11 mouse cellular contexts compared by ENCODE assay signal in genomic region chr4:49585524-49586101, GRCm38 (mm10). TPM values are rescaled to one million over a fixed set of nuclear protein-coding genes. Genes with fewer than 3 reads are reported as not detected.
DNase-seq lines count a peak whose midpoint lies in the region; ATAC-seq lines count a peak whose summit lies in the region.
"Had no signal": no experiment of that assay in that cellular context is flagged by ENCODE, and none has a peak within 500 bp of the region (broad histone marks: within the 10 kb centered on the region; RNA-seq: fewer than 3 reads in every experiment).

No protein-coding gene starts in this region.

- H3K4me1 ChIP-seq in hindbrain, embryonic 14.5 days (replicated peaks; ENCODE audit: control insufficient read depth, insufficient read depth, low read length): no peaks in the 10 kb centered on the region
- no peaks in the 10 kb centered on the region for H3K4me1 ChIP-seq in hindbrain, embryonic 12.5 days
- H3K4me1 ChIP-seq in neural tube, embryonic 13.5 days (replicated peaks): peaks cover 13% of the 10 kb centered on the region; the same call in 1 of the 2 replicates
- H3K4me1 ChIP-seq in hindbrain, embryonic 16.5 days (ENCODE audit: control insufficient read depth, insufficient read depth, low read depth, low read length): no peaks in the 10 kb centered on the region; the same call in 1 of the 2 replicates
- H3K4me1 ChIP-seq: midbrain, embryonic 12.5 days had no signal

- no peak for DNase-seq in hindbrain, embryonic 14.5 days (ENCODE audit: low spot score)
- DNase-seq in neural tube, embryonic 10.5 days (ENCODE audit: extremely low spot score, low spot score): no peak
- no peak for DNase-seq in left cerebral cortex, adult 8-10 months (ENCODE audit: low spot score in 2 of 2)
- no peak for DNase-seq in urinary bladder, postnatal 10 days (ENCODE audit: low spot score)
- DNase-seq: gastrocnemius, postnatal 25 days; kidney, postnatal 14 days; liver had no signal

- no peak overlapping the region for H3K27ac ChIP-seq in hindbrain, embryonic 14.5 days
- H3K27ac ChIP-seq in hindbrain, embryonic 12.5 days: no peak overlapping the region
- no peak overlapping the region for H3K27ac ChIP-seq in neural tube, embryonic 13.5 days (replicated peaks)
- no peak overlapping the region for H3K27ac ChIP-seq in hindbrain, embryonic 16.5 days (ENCODE audit: low read depth, low read length)
- H3K27ac ChIP-seq: midbrain, embryonic 12.5 days had no signal

- H3K4me2 ChIP-seq in hindbrain, embryonic 14.5 days (replicated peaks): no peak overlapping the region
- no peak overlapping the region for H3K4me2 ChIP-seq in hindbrain, embryonic 12.5 days (replicated peaks)
- no peak overlapping the region for H3K4me2 ChIP-seq in neural tube, embryonic 13.5 days
- no peak overlapping the region for H3K4me2 ChIP-seq in hindbrain, embryonic 16.5 days (ENCODE audit: low read length)
- H3K4me2 ChIP-seq: midbrain, embryonic 12.5 days had no signal

- ATAC-seq in hindbrain, embryonic 14.5 days (ENCODE audit: low FRiP score): peak; percentile 44; the same call in 1 of the 2 replicates
- no peak for ATAC-seq in hindbrain, embryonic 12.5 days (ENCODE audit: low FRiP score)
- ATAC-seq in neural tube, embryonic 13.5 days (ENCODE audit: low read depth): 0 out of 2 replicates have a peak, but pooled peaks have one; percentile 27
- ATAC-seq in hindbrain, embryonic 16.5 days: peak; percentile 81

- H3K9me3 ChIP-seq in hindbrain, embryonic 14.5 days (ENCODE audit: control insufficient read depth, low read length): no peaks in the 10 kb centered on the region
- H3K9me3 ChIP-seq in hindbrain, embryonic 12.5 days (replicated peaks): no peaks in the 10 kb centered on the region
- no peaks in the 10 kb centered on the region for H3K9me3 ChIP-seq in neural tube, embryonic 13.5 days
- no peaks in the 10 kb centered on the region for H3K9me3 ChIP-seq in hindbrain, embryonic 16.5 days (ENCODE audit: control insufficient read depth, low read length)
- H3K9me3 ChIP-seq: midbrain, embryonic 12.5 days had no signal

- 86% methylated on average over 7 of the region's 7 CpGs for WGBS in hindbrain, embryonic 14.5 days
- 89% methylated on average over 7 of the region's 7 CpGs for WGBS in hindbrain, embryonic 12.5 days
- WGBS in neural tube, embryonic 13.5 days: 87% methylated on average over 7 of the region's 7 CpGs
- WGBS in hindbrain, embryonic 16.5 days: 80% methylated on average over 7 of the region's 7 CpGs

- H3K4me3 ChIP-seq in hindbrain, embryonic 14.5 days (replicated peaks; ENCODE audit: low read length): no peak overlapping the region
- H3K4me3 ChIP-seq in hindbrain, embryonic 12.5 days: no peak overlapping the region
- no peak overlapping the region for H3K4me3 ChIP-seq in neural tube, embryonic 13.5 days
- H3K4me3 ChIP-seq in hindbrain, embryonic 16.5 days (ENCODE audit: low read length): no peak overlapping the region
- H3K4me3 ChIP-seq: midbrain, embryonic 12.5 days had no signal

- H3K27me3 ChIP-seq in hindbrain, embryonic 14.5 days (ENCODE audit: control insufficient read depth, insufficient read depth, low read length): no peaks in the 10 kb centered on the region
- H3K27me3 ChIP-seq in hindbrain, embryonic 12.5 days: no peaks in the 10 kb centered on the region
- H3K27me3 ChIP-seq in neural tube, embryonic 13.5 days: no peaks in the 10 kb centered on the region
- no peaks in the 10 kb centered on the region for H3K27me3 ChIP-seq in hindbrain, embryonic 16.5 days (replicated peaks; ENCODE audit: control insufficient read depth, insufficient read depth, low read length)
- H3K27me3 ChIP-seq: midbrain, embryonic 12.5 days had no signal

- H3K9ac ChIP-seq in hindbrain, embryonic 14.5 days: no peak overlapping the region
- H3K9ac ChIP-seq in hindbrain, embryonic 12.5 days: no peak overlapping the region
- no peak overlapping the region for H3K9ac ChIP-seq in neural tube, embryonic 13.5 days
- H3K9ac ChIP-seq in hindbrain, embryonic 16.5 days (ENCODE audit: low read depth, low read length): no peak overlapping the region
- H3K9ac ChIP-seq: midbrain, embryonic 12.5 days had no signal

- peaks cover 31% of the 10 kb centered on the region for H3K36me3 ChIP-seq in hindbrain, embryonic 14.5 days (replicated peaks; ENCODE audit: control insufficient read depth, insufficient read depth)
- H3K36me3 ChIP-seq in hindbrain, embryonic 12.5 days: peaks cover 20% of the 10 kb centered on the region
- H3K36me3 ChIP-seq in neural tube, embryonic 13.5 days: peaks cover 21% of the 10 kb centered on the region
- H3K36me3 ChIP-seq in hindbrain, embryonic 16.5 days (ENCODE audit: control insufficient read depth, insufficient read depth, low read length): peaks cover 25% of the 10 kb centered on the region

RNA-seq across cellular contexts. Expression of gene Tmem246, which starts 12.1 kb away (rescaled TPM):
- polyA plus RNA-seq in hindbrain, embryonic 14.5 days (2014; fragmentation: Nextera tagmentation; extraction: Ambion mirVana): 116 and 136 TPM in 2 replicates
- 31.0 and 33.3 TPM in 2 replicates for polyA plus RNA-seq in hindbrain, embryonic 12.5 days (2016; fragmentation: Nextera tagmentation; extraction: Ambion mirVana)
- polyA plus RNA-seq in neural tube, embryonic 13.5 days (2015; fragmentation: Nextera tagmentation; extraction: Ambion mirVana): 59.6 and 67.2 TPM in 2 replicates
- polyA plus RNA-seq in hindbrain, embryonic 16.5 days (2015; fragmentation: Nextera tagmentation; extraction: Ambion mirVana): 142 and 156 TPM in 2 replicates
- total RNA-seq in left cerebral cortex, adult 8-10 months (2022): 10 to 100 TPM; 70.3 to 77.8 (median 74.8) TPM

RNA-seq across cellular contexts. Expression of gene Aldob, which starts 36.3 kb away (rescaled TPM):
- polyA plus RNA-seq in hindbrain, embryonic 14.5 days (2014; fragmentation: Nextera tagmentation; extraction: Ambion mirVana): 0.52 and 0.80 TPM in 2 replicates
- polyA plus RNA-seq in hindbrain, embryonic 12.5 days (2016; fragmentation: Nextera tagmentation; extraction: Ambion mirVana): 0.20 TPM in 1 of 2 replicates, not detected in the other
- polyA plus RNA-seq in neural tube, embryonic 13.5 days (2015; fragmentation: Nextera tagmentation; extraction: Ambion mirVana): 0.46 TPM in 1 of 2 replicates, not detected in the other
- polyA plus RNA-seq in hindbrain, embryonic 16.5 days (2015; fragmentation: Nextera tagmentation; extraction: Ambion mirVana): 0.26 and 0.60 TPM in 2 replicates
- 1 to 10 TPM; 1.9 to 3.6 (median 2.5) TPM for total RNA-seq in left cerebral cortex, adult 8-10 months (2022)
- total RNA-seq: gastrocnemius, postnatal 25 days had no signal
- polyA plus RNA-seq: midbrain, embryonic 12.5 days had no signal

RNA-seq across cellular contexts. Expression of gene Rnf20, which starts 46.2 kb away (rescaled TPM):
- 63.9 and 65.7 TPM in 2 replicates for polyA plus RNA-seq in hindbrain, embryonic 14.5 days (2014; fragmentation: Nextera tagmentation; extraction: Ambion mirVana)
- 67.6 TPM in 2 replicates for polyA plus RNA-seq in hindbrain, embryonic 12.5 days (2016; fragmentation: Nextera tagmentation; extraction: Ambion mirVana)
- 49.1 and 52.9 TPM in 2 replicates for polyA plus RNA-seq in neural tube, embryonic 13.5 days (2015; fragmentation: Nextera tagmentation; extraction: Ambion mirVana)
- polyA plus RNA-seq in hindbrain, embryonic 16.5 days (2015; fragmentation: Nextera tagmentation; extraction: Ambion mirVana): 41.8 and 41.9 TPM in 2 replicates
- total RNA-seq in left cerebral cortex, adult 8-10 months (2022): 10 to 100 TPM; 63.9 to 70.8 (median 66.1) TPM
